Mouse (Mus musculus): ENCODE measurements around the gene Gins2. TPM values are rescaled to one million over a fixed set of nuclear protein-coding genes. Genes with fewer than 3 reads are reported as not detected.

The Gins2 gene
- polyA plus RNA-seq, 1 experiment from 2014 or later: 88.1 TPM

- Histone ChIP-seq H3K27ac (no peak overlapping the region), H3K9ac (no peak overlapping the region), H3K4me3 (replicated peaks) (no peak overlapping the region), H3K4me1 (no peaks in the 10 kb centered on the region), H3K36me3 (peaks cover 79% of the 10 kb centered on the region), H3K9me3 (no peaks in the 10 kb centered on the region), H3K27me3 (replicated peaks) (no peaks in the 10 kb centered on the region), H3K4me2 (no peak overlapping the region)
- no peak for ATAC-seq (ENCODE audit: insufficient read depth, low FRiP score, low read depth)
- 79% methylated on average over 11 of the region's 11 CpGs for WGBS
Measured at GRCm38 (mm10) chr8:120573866-120574265, 15.2 kb downstream of the Gins2 start.

- Histone ChIP-seq H3K36me3 (peaks cover 80% of the 10 kb centered on the region), H3K27me3 (replicated peaks) (no peaks in the 10 kb centered on the region), H3K9ac (no peak overlapping the region), H3K4me2 (no peak overlapping the region), H3K4me3 (replicated peaks) (no peak overlapping the region), H3K27ac (no peak overlapping the region), H3K9me3 (no peaks in the 10 kb centered on the region), H3K4me1 (no peaks in the 10 kb centered on the region)
- WGBS: 85% methylated on average over 21 of the region's 21 CpGs
- ATAC-seq (ENCODE audit: insufficient read depth, low FRiP score, low read depth): no peak
Measured at GRCm38 (mm10) chr8:120572534-120572933, 16.6 kb downstream of the Gins2 start.

DNA sequence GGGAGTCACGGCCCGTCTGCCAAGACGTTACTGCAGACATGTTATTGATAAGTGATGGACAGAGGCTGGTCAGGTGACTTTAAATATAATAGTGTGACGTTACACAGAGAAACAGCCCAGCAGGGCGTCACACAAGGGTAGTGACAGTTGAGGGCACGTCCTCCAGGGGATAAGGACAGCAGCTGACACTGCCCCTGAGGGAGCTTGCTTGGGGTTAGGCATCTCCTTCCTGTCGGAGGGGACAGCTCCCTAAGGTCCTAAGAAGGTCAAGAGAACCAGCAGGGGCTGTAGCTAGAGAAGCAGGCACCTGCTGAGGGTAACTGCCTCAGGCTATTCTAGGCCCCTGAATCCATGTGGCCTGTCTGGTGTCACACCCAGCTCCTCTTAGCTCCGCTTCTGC lies 17.5 kb downstream of the Gins2 start:
- H3K27ac ChIP-seq: no peak overlapping the region
- no peak for ATAC-seq (ENCODE audit: insufficient read depth, low FRiP score, low read depth)
- peaks cover 80% of the 10 kb centered on the region for H3K36me3 ChIP-seq
- no peaks in the 10 kb centered on the region for H3K4me1 ChIP-seq
- 90% methylated on average over 8 of the region's 8 CpGs for WGBS
- H3K27me3 ChIP-seq (replicated peaks): no peaks in the 10 kb centered on the region
- H3K9me3 ChIP-seq: no peaks in the 10 kb centered on the region
- H3K4me3 ChIP-seq (replicated peaks): no peak overlapping the region
- no peak overlapping the region for H3K4me2 ChIP-seq
- H3K9ac ChIP-seq: no peak overlapping the region

DNA sequence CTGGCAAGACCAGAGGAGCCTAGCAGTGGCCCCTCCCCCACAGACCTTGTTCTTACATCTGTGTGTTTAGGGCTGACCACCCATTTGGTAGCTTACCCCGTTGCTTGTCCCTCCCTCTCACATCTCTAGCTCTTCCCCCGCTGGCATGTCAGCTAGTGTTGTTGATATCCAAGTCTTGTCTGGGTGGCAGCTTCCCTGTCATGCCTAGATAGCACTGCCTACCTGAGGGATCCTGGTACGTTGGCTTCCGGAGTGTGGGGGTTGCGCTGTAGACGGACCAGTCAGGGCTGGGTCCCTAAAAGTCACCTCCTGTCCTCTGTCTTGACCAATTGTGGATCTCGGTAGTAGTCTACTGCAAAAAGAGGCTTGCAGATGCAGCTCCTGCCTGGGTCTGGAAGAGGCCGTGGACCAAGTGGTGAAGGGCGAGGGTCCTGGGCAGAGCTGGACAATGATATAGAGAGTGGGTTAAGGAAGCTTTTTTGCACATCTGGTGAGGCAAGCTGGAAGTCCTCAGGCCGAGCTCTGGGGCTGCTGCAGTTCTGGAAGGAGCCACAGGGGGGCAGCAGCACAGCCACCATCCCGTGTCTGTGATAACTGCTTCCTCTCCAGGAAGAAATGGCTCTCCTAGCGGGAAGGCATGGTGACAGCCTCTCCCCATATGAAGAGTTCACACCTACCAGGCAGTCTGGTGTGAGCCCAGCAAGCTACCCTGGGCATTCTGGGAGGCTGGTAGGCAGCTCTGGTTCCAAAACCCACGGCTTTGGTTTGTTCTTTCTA lies 19.0 kb downstream of the Gins2 start:
- H3K4me1 ChIP-seq: peaks cover 7% of the 10 kb centered on the region
- peaks cover 71% of the 10 kb centered on the region for H3K36me3 ChIP-seq
- no peak overlapping the region for H3K4me3 ChIP-seq (replicated peaks)
- ATAC-seq (ENCODE audit: insufficient read depth, low FRiP score, low read depth): 0 out of 2 replicates have a peak, but pooled peaks have one; percentile 19
- no peak overlapping the region for H3K9ac ChIP-seq
- H3K9me3 ChIP-seq: no peaks in the 10 kb centered on the region
- H3K4me2 ChIP-seq: no peak overlapping the region
- no peaks in the 10 kb centered on the region for H3K27me3 ChIP-seq (replicated peaks)
- H3K27ac ChIP-seq: no peak overlapping the region
- WGBS: 55% methylated on average over 13 of the region's 13 CpGs

GRCm38 (mm10) chr8:120569123-120569522 lies 20.0 kb downstream of the Gins2 start:
- peaks cover 62% of the 10 kb centered on the region for H3K36me3 ChIP-seq
- 89% methylated on average over 17 of the region's 17 CpGs for WGBS

DNA sequence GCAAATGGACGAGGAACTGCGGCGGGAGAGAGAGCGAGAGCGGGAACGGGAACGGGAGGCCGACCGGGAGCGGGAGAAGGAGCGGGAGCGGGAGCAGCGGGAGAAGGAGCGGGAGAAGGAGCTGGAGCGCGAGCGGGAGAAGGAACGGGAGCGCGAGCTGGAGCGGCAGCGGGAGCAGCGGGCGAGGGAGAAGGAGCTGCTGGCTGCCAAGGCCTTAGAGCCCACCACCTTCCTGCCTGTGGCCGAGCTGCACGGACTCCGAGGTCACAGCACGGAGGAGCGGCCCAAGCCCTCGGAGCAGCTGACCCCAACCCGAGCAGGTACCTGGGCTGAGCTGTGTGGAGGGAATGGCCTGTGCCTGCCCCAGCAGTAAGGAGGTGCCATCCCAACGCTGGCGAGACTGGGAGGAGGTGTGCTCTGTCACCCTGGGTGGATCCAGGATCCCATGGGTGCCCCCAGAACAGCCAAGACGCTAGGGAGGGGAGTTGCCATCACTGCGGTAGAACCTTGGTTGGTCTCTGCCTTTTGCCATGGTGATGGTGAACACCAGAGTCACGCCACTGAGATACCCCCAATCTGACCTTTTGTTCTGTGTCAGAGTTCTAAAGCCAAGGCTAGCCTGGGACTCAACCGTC lies 20.8 kb downstream of the Gins2 start:
- 94% methylated on average over 37 of the region's 37 CpGs for WGBS
- no peak for ATAC-seq (ENCODE audit: insufficient read depth, low FRiP score, low read depth)
- Histone ChIP-seq H3K36me3 (peaks cover 55% of the 10 kb centered on the region), H3K27me3 (replicated peaks) (no peaks in the 10 kb centered on the region), H3K27ac (no peak overlapping the region), H3K9ac (no peak overlapping the region), H3K4me3 (replicated peaks) (no peak overlapping the region), H3K9me3 (no peaks in the 10 kb centered on the region), H3K4me2 (no peak overlapping the region), H3K4me1 (peaks cover 25% of the 10 kb centered on the region)

More at GRCm38 (mm10) chr8:120569123-120569522, 20.0 kb downstream of the Gins2 start:
- no peak for ATAC-seq (ENCODE audit: insufficient read depth, low FRiP score, low read depth)
- Histone ChIP-seq H3K27ac (no peak overlapping the region), H3K27me3 (replicated peaks) (no peaks in the 10 kb centered on the region), H3K9me3 (no peaks in the 10 kb centered on the region), H3K9ac (no peak overlapping the region), H3K4me1 (peaks cover 16% of the 10 kb centered on the region), H3K4me2 (no peak overlapping the region), H3K4me3 (replicated peaks) (no peak overlapping the region)

- Histone ChIP-seq H3K36me3 (peaks cover 50% of the 10 kb centered on the region), H3K27ac (no peak overlapping the region)
- ATAC-seq (ENCODE audit: insufficient read depth, low FRiP score, low read depth): no peak
Measured at GRCm38 (mm10) chr8:120567731-120568130, 21.4 kb downstream of the Gins2 start.

DNA sequence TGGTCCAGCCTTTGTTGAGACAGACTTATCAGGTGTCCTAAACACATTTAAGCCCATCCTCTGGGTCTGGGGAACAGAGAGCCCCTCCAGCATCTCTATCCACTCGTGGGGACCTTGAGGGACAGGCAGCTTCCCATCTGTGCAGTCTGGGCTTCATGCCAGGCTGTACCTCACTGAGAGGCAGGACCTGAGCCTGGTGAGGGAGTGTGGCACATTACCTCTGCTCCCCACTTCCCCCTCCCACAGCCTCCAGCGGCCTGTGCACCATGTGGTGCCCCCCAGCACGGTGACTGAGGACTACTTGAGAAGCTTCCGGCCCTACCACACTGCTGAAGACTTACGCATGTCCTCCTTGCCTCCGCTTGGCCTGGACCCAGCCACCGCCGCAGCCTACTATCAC lies 22.4 kb downstream of the Gins2 start:
- peaks cover 40% of the 10 kb centered on the region for H3K36me3 ChIP-seq
- H3K9me3 ChIP-seq: no peaks in the 10 kb centered on the region
- no peak overlapping the region for H3K27ac ChIP-seq
- no peak overlapping the region for H3K4me2 ChIP-seq
- WGBS: 91% methylated on average over 8 of the region's 8 CpGs
- no peak overlapping the region for H3K4me3 ChIP-seq (replicated peaks)
- no peak for ATAC-seq (ENCODE audit: insufficient read depth, low FRiP score, low read depth)
- H3K4me1 ChIP-seq: peaks cover 41% of the 10 kb centered on the region
- H3K27me3 ChIP-seq (replicated peaks): no peaks in the 10 kb centered on the region
- H3K9ac ChIP-seq: no peak overlapping the region

More at GRCm38 (mm10) chr8:120567731-120568130, 21.4 kb downstream of the Gins2 start:
- Histone ChIP-seq H3K4me2 (no peak overlapping the region), H3K9ac (no peak overlapping the region), H3K27me3 (replicated peaks) (no peaks in the 10 kb centered on the region), H3K9me3 (no peaks in the 10 kb centered on the region), H3K4me1 (peaks cover 30% of the 10 kb centered on the region), H3K4me3 (replicated peaks) (no peak overlapping the region)
- WGBS: 95% methylated on average over 17 of the region's 17 CpGs

DNA sequence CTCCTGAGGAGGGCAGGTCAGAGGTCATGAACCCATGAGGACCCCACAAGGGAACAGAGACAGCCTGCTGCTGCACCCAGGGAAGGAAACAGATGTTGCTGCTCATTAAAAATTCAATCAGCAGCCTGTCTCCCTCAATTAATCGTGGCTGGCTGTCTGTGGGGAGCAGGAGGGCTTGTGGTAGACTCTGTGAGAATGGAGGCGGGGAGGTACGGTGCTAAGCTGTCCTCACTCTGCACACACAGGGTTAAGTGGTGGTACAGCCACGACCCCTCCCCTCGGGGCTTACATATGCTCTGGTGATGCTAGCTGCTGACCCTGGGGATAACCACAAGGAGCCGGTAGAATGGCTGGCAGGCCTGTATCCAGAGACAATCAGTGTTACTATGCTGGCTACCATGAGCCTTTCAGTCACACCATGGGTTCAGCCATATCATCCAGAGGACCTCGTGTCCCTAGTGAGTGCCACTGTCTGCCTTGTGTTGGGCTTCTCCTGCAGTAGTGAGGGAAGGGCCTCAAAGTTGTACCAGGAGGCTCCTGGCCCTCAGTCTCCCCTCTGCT lies 23.9 kb downstream of the Gins2 start:
- Histone ChIP-seq H3K4me1 (peaks cover 45% of the 10 kb centered on the region), H3K27ac (peak overlapping the region; percentile 78), H3K27me3 (replicated peaks) (no peaks in the 10 kb centered on the region), H3K4me3 (replicated peaks) (no peak overlapping the region), H3K36me3 (peaks cover 33% of the 10 kb centered on the region), H3K9me3 (no peaks in the 10 kb centered on the region), H3K4me2 (no peak overlapping the region), H3K9ac (no peak overlapping the region)
- WGBS: 33% methylated on average over 7 of the region's 7 CpGs
- ATAC-seq (ENCODE audit: insufficient read depth, low FRiP score, low read depth): no peak

- no peaks in the 10 kb centered on the region for H3K9me3 ChIP-seq
- peak; percentile 33; the same call in 1 of the 2 replicates for ATAC-seq (ENCODE audit: insufficient read depth, low FRiP score, low read depth)
- 32% methylated on average over 20 of the region's 20 CpGs for WGBS
- H3K9ac ChIP-seq: no peak overlapping the region
- H3K4me2 ChIP-seq: peak overlapping the region; percentile 26; the same call in 1 of the 2 replicates
- H3K4me3 ChIP-seq (replicated peaks): no peak overlapping the region
- H3K27me3 ChIP-seq (replicated peaks): no peaks in the 10 kb centered on the region
- H3K36me3 ChIP-seq: peaks cover 28% of the 10 kb centered on the region
- peak overlapping the region; percentile 78 for H3K27ac ChIP-seq
- peaks cover 45% of the 10 kb centered on the region for H3K4me1 ChIP-seq
Measured at GRCm38 (mm10) chr8:120563851-120564837, 25.0 kb downstream of the Gins2 start.

DNA sequence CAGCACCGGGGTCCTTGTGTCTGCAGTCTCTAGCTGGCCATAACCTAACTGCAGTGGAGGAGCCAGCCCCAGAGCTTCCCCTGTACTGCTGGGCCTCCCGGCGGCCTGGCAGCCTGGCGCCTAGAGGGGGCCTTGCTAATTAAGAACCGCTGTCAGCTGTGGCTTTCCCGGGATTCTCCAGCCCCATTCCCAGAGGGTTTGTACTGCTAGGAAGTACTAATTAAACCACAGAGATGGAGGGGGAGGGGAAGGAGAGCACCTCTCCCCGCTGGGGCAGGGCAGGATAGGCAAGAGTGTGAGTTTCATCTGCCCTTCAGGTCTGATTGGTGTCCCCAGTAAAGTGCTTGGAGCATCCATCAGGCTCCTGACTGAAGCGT lies 25.8 kb downstream of the Gins2 start:
- Histone ChIP-seq H3K36me3 (peaks cover 21% of the 10 kb centered on the region), H3K4me1 (peaks cover 45% of the 10 kb centered on the region), H3K27ac (peak overlapping the region; percentile 78), H3K9ac (no peak overlapping the region), H3K4me2 (peak overlapping the region; percentile 26; the same call in 1 of the 2 replicates), H3K27me3 (replicated peaks) (no peaks in the 10 kb centered on the region), H3K4me3 (replicated peaks) (no peak overlapping the region), H3K9me3 (no peaks in the 10 kb centered on the region)
- 27% methylated on average over 8 of the region's 8 CpGs for WGBS
- ATAC-seq (ENCODE audit: insufficient read depth, low FRiP score, low read depth): 0 out of 2 replicates have a peak, but pooled peaks have one; percentile 5
